8 mouse cellular contexts compared by ENCODE assay signal in the genomic region with DNA sequence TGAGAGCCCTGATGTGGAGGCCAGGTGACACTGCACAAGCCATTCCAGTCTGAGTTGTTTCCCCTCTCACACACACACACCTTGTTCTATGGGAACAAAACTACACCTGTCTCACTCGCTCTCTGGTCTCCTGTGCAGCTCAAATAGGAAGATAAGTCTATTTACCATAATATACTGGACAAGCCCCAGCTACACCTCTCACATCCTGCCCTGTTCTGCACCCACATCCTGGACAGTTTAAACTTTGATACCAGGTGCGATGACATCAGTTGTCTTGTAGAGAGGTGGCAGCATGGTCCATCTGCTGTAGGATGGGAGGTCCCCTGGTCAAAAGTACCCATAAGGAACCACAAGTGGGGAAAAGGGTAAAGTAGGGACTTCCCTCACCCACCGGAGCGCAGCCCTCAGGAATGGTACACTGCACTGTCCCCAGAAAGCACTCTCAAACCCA. TPM values are rescaled to one million over a fixed set of nuclear protein-coding genes. Genes with fewer than 3 reads are reported as not detected.
DNase-seq lines count a peak whose midpoint lies in the region; ATAC-seq and TF ChIP-seq lines count a peak whose summit lies in the region.

No protein-coding gene starts in this region.

- H3K27ac ChIP-seq in kidney, embryonic 16.5 days (ENCODE audit: low read length): peak overlapping the region; percentile 43
- H3K27ac ChIP-seq in embryonic facial prominence, embryonic 13.5 days: no peak overlapping the region
- H3K27ac ChIP-seq in intestine, postnatal 0 days (ENCODE audit: low read depth, low read length): peak overlapping the region; percentile 54

- no peak for DNase-seq in kidney, adult 8-10 months
- peak; percentile 66 for DNase-seq in naive thymus-derived CD4-positive, alpha-beta T cell, adult 2 months (ENCODE audit: low read depth)
- DNase-seq in adrenal gland, postnatal 25 days: no peak
- no peak for DNase-seq in layer of hippocampus, postnatal 25 days (ENCODE audit: extremely low spot score in 1 of 2, low spot score in 1 of 2)
- no peak for DNase-seq in gastrocnemius, postnatal 25 days

- TF ChIP-seq CTCF in intestine, postnatal 0 days (IDR thresholded peaks at IDR 0.05; ENCODE audit: low read depth): no peak

- H3K4me2 ChIP-seq in kidney, embryonic 16.5 days (replicated peaks; ENCODE audit: low read depth, low read length): peak overlapping the region; percentile 77
- peak overlapping the region; percentile 79 for H3K4me2 ChIP-seq in embryonic facial prominence, embryonic 13.5 days
- peak overlapping the region; percentile 77 for H3K4me2 ChIP-seq in intestine, postnatal 0 days (replicated peaks; ENCODE audit: low read depth)

- no peak for ATAC-seq in kidney, embryonic 16.5 days (ENCODE audit: low FRiP score, low TSS enrichment)
- ATAC-seq in embryonic facial prominence, embryonic 13.5 days (ENCODE audit: insufficient number of reproducible peaks, insufficient read depth, low FRiP score, low TSS enrichment, low read depth): no peak
- no peak for ATAC-seq in intestine, postnatal 0 days

- H3K9ac ChIP-seq in kidney, embryonic 16.5 days (replicated peaks; ENCODE audit: low read length): peak overlapping the region; percentile 97
- peak overlapping the region; percentile 96 for H3K9ac ChIP-seq in embryonic facial prominence, embryonic 13.5 days
- H3K9ac ChIP-seq in intestine, postnatal 0 days (ENCODE audit: low read depth, low read length): peak overlapping the region; percentile 93

- no peaks in the 10 kb centered on the region for H3K27me3 ChIP-seq in kidney, embryonic 16.5 days (ENCODE audit: insufficient read depth, low read length)
- no peaks in the 10 kb centered on the region for H3K27me3 ChIP-seq in embryonic facial prominence, embryonic 13.5 days
- no peaks in the 10 kb centered on the region for H3K27me3 ChIP-seq in intestine, postnatal 0 days (replicated peaks; ENCODE audit: control insufficient read depth, insufficient read depth, low read length)

- H3K9me3 ChIP-seq in kidney, embryonic 16.5 days (ENCODE audit: low read length): no peaks in the 10 kb centered on the region
- H3K9me3 ChIP-seq in embryonic facial prominence, embryonic 13.5 days: no peaks in the 10 kb centered on the region
- H3K9me3 ChIP-seq in intestine, postnatal 0 days (ENCODE audit: control insufficient read depth): no peaks in the 10 kb centered on the region

- no peaks in the 10 kb centered on the region for H3K36me3 ChIP-seq in kidney, embryonic 16.5 days (ENCODE audit: insufficient read depth, low read length)
- H3K36me3 ChIP-seq in embryonic facial prominence, embryonic 13.5 days: no peaks in the 10 kb centered on the region
- H3K36me3 ChIP-seq in intestine, postnatal 0 days (ENCODE audit: control insufficient read depth, insufficient read depth): peaks cover 5% of the 10 kb centered on the region; the same call in 1 of the 2 replicates

- peak overlapping the region; percentile 98 for H3K4me3 ChIP-seq in kidney, embryonic 16.5 days (ENCODE audit: low read length)
- peak overlapping the region; percentile 95 for H3K4me3 ChIP-seq in embryonic facial prominence, embryonic 13.5 days
- H3K4me3 ChIP-seq in intestine, postnatal 0 days (ENCODE audit: low read depth, low read length): peak overlapping the region; percentile 93

- peaks cover 57% of the 10 kb centered on the region for H3K4me1 ChIP-seq in kidney, embryonic 16.5 days (ENCODE audit: insufficient read depth, low read length)
- H3K4me1 ChIP-seq in embryonic facial prominence, embryonic 13.5 days: peaks cover 63% of the 10 kb centered on the region
- H3K4me1 ChIP-seq in intestine, postnatal 0 days (replicated peaks; ENCODE audit: control insufficient read depth, insufficient read depth, low read length): peaks cover 21% of the 10 kb centered on the region

- WGBS in kidney, embryonic 16.5 days: 44% methylated on average over 4 of the region's 4 CpGs
- WGBS in embryonic facial prominence, embryonic 13.5 days: 49% methylated on average over 4 of the region's 4 CpGs
- 22% methylated on average over 4 of the region's 4 CpGs for WGBS in intestine, postnatal 0 days

RNA-seq across cellular contexts. Expression of gene Grk2, which starts 1.1 kb away (rescaled TPM):
- 15.9 and 20.0 TPM in 2 replicates for polyA plus RNA-seq in kidney, embryonic 16.5 days (2015; fragmentation: Nextera tagmentation; extraction: Ambion mirVana)
- polyA plus RNA-seq in embryonic facial prominence, embryonic 13.5 days (2015; fragmentation: Nextera tagmentation; extraction: Ambion mirVana): 17.0 and 19.6 TPM in 2 replicates
- polyA plus RNA-seq in intestine, postnatal 0 days (2015; fragmentation: Nextera tagmentation; extraction: Ambion mirVana): 14.4 and 18.5 TPM in 2 replicates
- 45.8 and 59.4 TPM in 2 replicates for total RNA-seq in adrenal gland, postnatal 25 days (2021)
- total RNA-seq in layer of hippocampus, postnatal 25 days (2021): 100 to 1,000 TPM; 185 to 186 TPM
- total RNA-seq in gastrocnemius, postnatal 25 days (2021): 10 to 100 TPM; 39.2 to 47.9 TPM

RNA-seq across cellular contexts. Expression of gene Ankrd13d, which starts 22.0 kb away (rescaled TPM):
- polyA plus RNA-seq in kidney, embryonic 16.5 days (2015; fragmentation: Nextera tagmentation; extraction: Ambion mirVana): 7.4 and 9.0 TPM in 2 replicates
- polyA plus RNA-seq in embryonic facial prominence, embryonic 13.5 days (2015; fragmentation: Nextera tagmentation; extraction: Ambion mirVana): 12.6 and 13.5 TPM in 2 replicates
- 2.0 and 2.4 TPM in 2 replicates for polyA plus RNA-seq in intestine, postnatal 0 days (2015; fragmentation: Nextera tagmentation; extraction: Ambion mirVana)
- total RNA-seq in adrenal gland, postnatal 25 days (2021): 4.3 and 4.9 TPM in 2 replicates
- 10 to 100 TPM; 59.6 to 66.3 TPM for total RNA-seq in layer of hippocampus, postnatal 25 days (2021)
- total RNA-seq in gastrocnemius, postnatal 25 days (2021): under 1 TPM; 0.33 to 0.64 TPM

RNA-seq across cellular contexts. Expression of gene Ssh3, which starts 35.9 kb away (rescaled TPM):
- 22.9 and 24.3 TPM in 2 replicates for polyA plus RNA-seq in kidney, embryonic 16.5 days (2015; fragmentation: Nextera tagmentation; extraction: Ambion mirVana)
- polyA plus RNA-seq in embryonic facial prominence, embryonic 13.5 days (2015; fragmentation: Nextera tagmentation; extraction: Ambion mirVana): 17.4 and 20.3 TPM in 2 replicates
- polyA plus RNA-seq in intestine, postnatal 0 days (2015; fragmentation: Nextera tagmentation; extraction: Ambion mirVana): 18.1 and 18.5 TPM in 2 replicates
- 35.6 and 52.3 TPM in 2 replicates for total RNA-seq in adrenal gland, postnatal 25 days (2021)
- total RNA-seq in layer of hippocampus, postnatal 25 days (2021): 10 to 100 TPM; 45.4 to 48.5 TPM
- 1 to 10 TPM; 3.4 to 3.9 TPM for total RNA-seq in gastrocnemius, postnatal 25 days (2021)

Comparison
In these comparisons a context has a peak if more than half of its experiments do, and no peak if none do; other contexts are left out.
1. RNA of gene Ankrd13d, which starts 22.0 kb away (total RNA-seq): 59.6 to 66.3 TPM in layer of hippocampus, postnatal 25 days; 4.3 to 4.9 TPM in adrenal gland, postnatal 25 days and 0.33 to 0.64 TPM in gastrocnemius, postnatal 25 days; every median in the first group is over 10 times any median in the second.
2. Peak in every context shown above with its lines, with median percentiles within 50 percentile points of each other: H3K4me2 ChIP-seq, H3K4me3 ChIP-seq and H3K9ac ChIP-seq.